Comparison of ENCODE assay signal across 8 mouse cellular contexts in genomic region chr9:54863363-54864281, GRCm38 (mm10). TPM values are rescaled to one million over a fixed set of nuclear protein-coding genes. Genes with fewer than 3 reads are reported as not detected.
DNase-seq lines count a peak whose midpoint lies in the region; ATAC-seq lines count a peak whose summit lies in the region.

Gene Ireb2, plus strand, starts transcription at chr9:54863789.

- peak within 1 kb of the TSS; percentile 99 for H3K9ac ChIP-seq in hindbrain, embryonic 12.5 days

- no peaks in the 10 kb centered on the region for H3K27me3 ChIP-seq in hindbrain, embryonic 12.5 days

- H3K4me2 ChIP-seq in hindbrain, embryonic 12.5 days (replicated peaks): peak within 1 kb of the TSS; percentile 76

- no peaks in the 10 kb centered on the region for H3K9me3 ChIP-seq in hindbrain, embryonic 12.5 days (replicated peaks)

- peak; percentile 99 for ATAC-seq in hindbrain, embryonic 12.5 days (ENCODE audit: low FRiP score)

- DNase-seq in Muller cell, postnatal 12 days (ENCODE audit: inconsistent ontology term): peak; percentile 98
- peak; percentile 98 for DNase-seq in cerebellum, adult 9-11 months
- DNase-seq in frontal cortex, postnatal 10 days (ENCODE audit: low spot score in 2 of 2): peak; percentile 97 to 100
- DNase-seq in layer of hippocampus, postnatal 14 days (ENCODE audit: low spot score in 2 of 2): peak; percentile 98 to 99
- peak; percentile 100 for DNase-seq in lung, postnatal 14 days
- DNase-seq in retina, adult 2 months (ENCODE audit: low read depth, low spot score): peak; percentile 90
- peak; percentile 99 to 100 for DNase-seq in thymus, postnatal 36 days

- 1% methylated on average over 61 of the region's 72 CpGs for WGBS in hindbrain, embryonic 12.5 days

- H3K27ac ChIP-seq in hindbrain, embryonic 12.5 days: peak within 1 kb of the TSS; percentile 95

- peaks cover 25% of the 10 kb centered on the region for H3K36me3 ChIP-seq in hindbrain, embryonic 12.5 days

- H3K4me1 ChIP-seq in hindbrain, embryonic 12.5 days: peaks cover 24% of the 10 kb centered on the region

- H3K4me3 ChIP-seq in hindbrain, embryonic 12.5 days: peak within 1 kb of the TSS; percentile 87

RNA-seq across cellular contexts. Expression of gene Ireb2, which starts in this region (rescaled TPM):
- 65.6 and 70.4 TPM in 2 replicates for polyA plus RNA-seq in hindbrain, embryonic 12.5 days (2016; fragmentation: Nextera tagmentation; extraction: Ambion mirVana)
- total RNA-seq in layer of hippocampus, postnatal 14 days (2021): 10 to 100 TPM; 64.6 to 65.9 TPM

Comparison
In these comparisons a context has a peak if more than half of its experiments do, and no peak if none do; other contexts are left out.
1. Peak in every context shown above with its lines: DNase-seq, ATAC-seq, H3K4me3 ChIP-seq and H3K27ac ChIP-seq.